Mouse (Mus musculus) lung, postnatal 0 days (tissue): ENCODE data around the gene Ikzf4. TPM values are rescaled to one million over a fixed set of nuclear protein-coding genes. Genes with fewer than 3 reads are reported as not detected.
"Not testable (repeated sequence)": the region's sequence is repeated elsewhere in the genome, so short reads cannot be mapped to it uniquely, and the experiment has no call there.

Experiments
- ATAC-seq: fragments of 200-750 bp; cut with Nextera tagmentation; 2 replicates; pipeline ENCODE4 v1.8.0; 2017; ENCODE audit warnings: moderate library complexity
- DNase-seq: peaks from one replicate; pipeline ENCODE4 v3.0.0-alpha.2; 2016; ENCODE audit warnings: low spot score
- H3K27ac ChIP-seq: fragments of 300-500 bp; sonication (generic); 2 replicates; pipeline ENCODE4 v1.5.1; 2014; ENCODE audit warnings: antibody characterized with exemption, mild to moderate bottlenecking, low read length, mixed read lengths
- H3K27me3 ChIP-seq: fragments of 300-500 bp; sonication (generic); replicated peaks from 2 replicates; pipeline ENCODE4 v1.6.1; 2014; ENCODE audit warnings: low read length, mixed read lengths; ENCODE audit not compliant: insufficient read depth
- H3K36me3 ChIP-seq: fragments of 300-500 bp; sonication (generic); 2 replicates; pipeline ENCODE4 v1.6.1; 2014; ENCODE audit warnings: low read length, mixed read lengths; ENCODE audit not compliant: insufficient read depth
- H3K4me1 ChIP-seq: fragments of 300-500 bp; sonication (generic); 2 replicates; pipeline ENCODE4 v1.6.1; 2014; ENCODE audit warnings: antibody characterized with exemption, low read depth, low read length, mixed read lengths; ENCODE audit not compliant: insufficient read depth
- H3K4me2 ChIP-seq: fragments of 300-500 bp; sonication (generic); replicated peaks from 2 replicates; pipeline ENCODE4 v1.6.1; 2014; ENCODE audit warnings: low read depth, mild to moderate bottlenecking, low read length, moderate library complexity, mixed read lengths
- H3K4me3 ChIP-seq: fragments of 300-500 bp; sonication (generic); 2 replicates; pipeline ENCODE4 v1.5.1; 2014; ENCODE audit warnings: low read depth, low read length
- H3K9ac ChIP-seq: fragments of 300-500 bp; sonication (generic); replicated peaks from 2 replicates; pipeline ENCODE4 v1.6.1; 2014; ENCODE audit warnings: low read depth, mild to moderate bottlenecking
- H3K9me3 ChIP-seq: fragments of 300-500 bp; sonication (generic); 2 replicates; pipeline ENCODE4 v1.6.1; 2016; ENCODE audit warnings: low read length, mixed read lengths
- CTCF ChIP-seq: IDR thresholded peaks from 2 replicates; pipeline ENCODE4 v1.5.1; 2016; ENCODE audit warnings: antibody characterized with exemption, mild to moderate bottlenecking
- EP300 ChIP-seq: IDR thresholded peaks from 2 replicates; pipeline ENCODE4 v1.6.1; 2016; ENCODE audit warnings: antibody characterized with exemption, mild to moderate bottlenecking, control low read depth
- WGBS: fragments of 180-500 bp; shearing (Covaris S2); extraction: QIAGEN DNeasy Blood & Tissue Kit; methylation state at CpG from one replicate; pipeline ENCODE4 v1.1.7; 2014; 5-methylcytosine and 5-hydroxymethylcytosine counted together
- polyA plus RNA-seq: library from polyadenylated mRNA; unstranded; fragments of >200 nt; fragmentation: Nextera tagmentation; extraction: Ambion mirVana; gene quantifications from 2 replicates; pipeline ENCODE4 v1.2.1, GENCODE M21; 2015

The Ikzf4 gene
- polyA plus RNA-seq, 1 experiment from 2014 or later = 1.3 TPM

GRCm38 (mm10) chr10:128631571-128631970 lies 14.2 kb downstream of the Ikzf4 start:
- Histone ChIP-seq H3K4me3 (no peak overlapping the region), H3K9me3 (no peaks in the 10 kb centered on the region), H3K36me3 (no peaks in the 10 kb centered on the region), H3K27ac (no peak overlapping the region), H3K4me2 (no peak overlapping the region), H3K4me1 (no peaks in the 10 kb centered on the region), H3K9ac (no peak overlapping the region), H3K27me3 (no peaks in the 10 kb centered on the region)
- 13% methylated on average over 6 of the region's 6 CpGs for WGBS
- DNase-seq (no peak), ATAC-seq (no peak)
- TF ChIP-seq CTCF = no peak
- no peak for TF ChIP-seq EP300

DNA sequence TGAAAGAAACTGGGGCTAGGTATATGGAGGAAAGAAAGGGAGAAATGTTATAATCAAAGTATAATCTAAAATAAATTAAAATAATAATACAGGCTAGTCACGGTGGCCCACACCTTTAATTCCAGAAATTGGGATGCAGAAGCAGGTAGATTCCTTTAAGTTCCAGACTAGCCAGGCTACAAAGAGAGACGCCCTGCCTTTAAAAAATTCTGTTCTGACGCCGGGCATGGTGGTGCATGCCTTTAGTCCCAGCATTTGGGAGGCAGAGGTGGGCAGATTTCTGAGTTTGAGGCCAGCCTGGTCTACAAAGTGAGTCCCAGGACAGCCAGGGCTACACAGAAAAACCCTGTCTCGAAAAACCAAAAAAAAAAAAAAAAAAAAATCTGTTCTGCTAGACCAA lies 15.5 kb downstream of the Ikzf4 start:
- 82% methylated on average over 5 of the region's 5 CpGs for WGBS
- not testable (repeated sequence) for ATAC-seq, H3K9me3 ChIP-seq, H3K27me3 ChIP-seq, DNase-seq, H3K4me1 ChIP-seq, H3K4me3 ChIP-seq, H3K4me2 ChIP-seq, H3K27ac ChIP-seq, H3K36me3 ChIP-seq, H3K9ac ChIP-seq

GRCm38 (mm10) chr10:128629746-128630145 lies 16.0 kb downstream of the Ikzf4 start:
- H3K27me3 ChIP-seq = no peaks in the 10 kb centered on the region
- no peak overlapping the region for H3K4me3 ChIP-seq
- no peak overlapping the region for H3K9ac ChIP-seq
- no peak overlapping the region for H3K27ac ChIP-seq
- TF ChIP-seq CTCF (no peak), EP300 (no peak)
- ATAC-seq = no peak
- DNase-seq = no peak
- WGBS = 79% methylated on average over 2 of the region's 2 CpGs
- no peaks in the 10 kb centered on the region for H3K36me3 ChIP-seq
- H3K9me3 ChIP-seq = no peaks in the 10 kb centered on the region
- H3K4me1 ChIP-seq = peaks cover 7% of the 10 kb centered on the region; the same call in 1 of the 2 replicates
- no peak overlapping the region for H3K4me2 ChIP-seq

GRCm38 (mm10) chr10:128627398-128628317 lies 18.1 kb downstream of the Ikzf4 start:
- Histone ChIP-seq H3K36me3 (no peaks in the 10 kb centered on the region), H3K4me3 (no peak overlapping the region), H3K9ac (no peak overlapping the region), H3K27ac (no peak overlapping the region), H3K4me2 (no peak overlapping the region), H3K9me3 (no peaks in the 10 kb centered on the region), H3K27me3 (no peaks in the 10 kb centered on the region), H3K4me1 (peaks cover 7% of the 10 kb centered on the region; the same call in 1 of the 2 replicates)
- DNase-seq = peak; percentile 4
- ATAC-seq = no peak
- TF ChIP-seq EP300 (no peak), CTCF (no peak)
- WGBS = 74% methylated on average over 10 of the region's 10 CpGs

- H3K4me2 ChIP-seq = peak within 1 kb of the TSS; percentile 63
- H3K36me3 ChIP-seq = no peaks in the 10 kb centered on the region
- H3K27me3 ChIP-seq = no peaks in the 10 kb centered on the region
- peak; percentile 69 for TF ChIP-seq CTCF
- TF ChIP-seq EP300 = peak; percentile 97
- peaks cover 7% of the 10 kb centered on the region; the same call in 1 of the 2 replicates for H3K4me1 ChIP-seq
- peak; percentile 100 for ATAC-seq
- peak within 1 kb of the TSS; percentile 64 for H3K4me3 ChIP-seq
- H3K27ac ChIP-seq = peak within 1 kb of the TSS; percentile 45; the same call in 1 of the 2 replicates
- no peaks in the 10 kb centered on the region for H3K9me3 ChIP-seq
- DNase-seq = peak; percentile 100
- peak within 1 kb of the TSS; percentile 57 for H3K9ac ChIP-seq
- under 1% methylated on average over 40 of the region's 40 CpGs for WGBS
These were observed 19.2 kb downstream of the Ikzf4 start, which contains the start of gene Rps26 for GRCm38 (mm10) chr10:128626311-128627310. Gene Rps26 (minus strand): TSS chr10:128626747.
